Mouse (Mus musculus): ENCODE measurements around the gene Ate1. TPM values are rescaled to one million over a fixed set of nuclear protein-coding genes. Genes with fewer than 3 reads are reported as not detected.
"Not testable (repeated sequence)": the region's sequence is repeated elsewhere in the genome, so short reads cannot be mapped to it uniquely, and the experiment has no call there.

The Ate1 gene
- total RNA-seq, 2 experiments from 2014 or later, result 71.0 to 72.3 TPM

GRCm38 (mm10) chr7:130432141-130432540 lies 88.0 kb downstream of the Ate1 start:
- no peak overlapping the region for H3K4me3 ChIP-seq
- no peak for TF ChIP-seq CTCF (conservative IDR thresholded peaks at IDR 0.05)
- H3K27ac ChIP-seq, result no peak overlapping the region
- no peak for DNase-seq (ENCODE audit: low spot score in 2 of 2)

GRCm38 (mm10) chr7:130426586-130426985 lies 93.6 kb downstream of the Ate1 start:
- no peak for TF ChIP-seq CTCF (conservative IDR thresholded peaks at IDR 0.05)
- 0 out of 2 replicates have a peak overlapping the region, but pooled peaks have one; percentile 20 for H3K27ac ChIP-seq
- no peak overlapping the region for H3K4me3 ChIP-seq
- no peak for DNase-seq (ENCODE audit: low spot score in 2 of 2)

GRCm38 (mm10) chr7:130425991-130426390 lies 94.2 kb downstream of the Ate1 start:
- no peak for DNase-seq (ENCODE audit: low spot score in 2 of 2)
- H3K4me3 ChIP-seq, result no peak overlapping the region
- no peak overlapping the region for H3K27ac ChIP-seq
- TF ChIP-seq CTCF (conservative IDR thresholded peaks at IDR 0.05), result no peak

- DNase-seq (ENCODE audit: low spot score in 2 of 2), result no peak
- Histone ChIP-seq H3K27ac (no peak overlapping the region), H3K4me3 (no peak overlapping the region)
- no peak for TF ChIP-seq CTCF (conservative IDR thresholded peaks at IDR 0.05)
These were observed 100.2 kb downstream of the Ate1 start for GRCm38 (mm10) chr7:130419961-130420360.

DNA sequence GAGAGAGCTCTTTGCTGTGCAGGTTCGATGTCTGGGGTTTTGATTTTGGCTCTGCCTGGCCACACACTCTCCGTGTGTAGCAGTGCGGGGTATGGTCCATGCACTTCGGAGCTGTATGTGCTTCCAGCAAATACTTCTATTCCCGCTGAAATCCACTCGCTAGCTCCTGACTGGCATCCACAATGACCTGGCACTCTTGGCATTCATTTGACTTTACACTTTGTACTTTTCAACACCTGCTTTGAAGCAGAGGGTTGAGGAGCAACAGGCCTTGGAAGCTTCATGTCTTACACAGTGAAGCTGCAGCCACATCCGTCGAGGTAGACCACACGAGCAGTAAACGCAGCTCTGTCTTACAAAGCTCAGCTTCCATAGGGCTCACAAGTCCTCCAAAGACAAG lies 112.5 kb downstream of the Ate1 start:
- TF ChIP-seq CTCF (conservative IDR thresholded peaks at IDR 0.05), result no peak
- Histone ChIP-seq H3K27ac (peak overlapping the region; percentile 33), H3K4me3 (no peak overlapping the region)
- no peak for DNase-seq (ENCODE audit: low spot score in 2 of 2)

- Histone ChIP-seq H3K27ac (no peak overlapping the region), H3K4me3 (no peak overlapping the region)
- DNase-seq (ENCODE audit: low spot score in 2 of 2), result no peak
- no peak for TF ChIP-seq CTCF (conservative IDR thresholded peaks at IDR 0.05)
These were observed 116.8 kb downstream of the Ate1 start for GRCm38 (mm10) chr7:130403346-130403745.

- DNase-seq (ENCODE audit: low spot score in 2 of 2), result no peak
- Histone ChIP-seq H3K4me3 (no peak overlapping the region), H3K27ac (no peak overlapping the region)
- no peak for TF ChIP-seq CTCF (conservative IDR thresholded peaks at IDR 0.05)
These were observed 125.5 kb downstream of the Ate1 start for GRCm38 (mm10) chr7:130394697-130395096.

DNA sequence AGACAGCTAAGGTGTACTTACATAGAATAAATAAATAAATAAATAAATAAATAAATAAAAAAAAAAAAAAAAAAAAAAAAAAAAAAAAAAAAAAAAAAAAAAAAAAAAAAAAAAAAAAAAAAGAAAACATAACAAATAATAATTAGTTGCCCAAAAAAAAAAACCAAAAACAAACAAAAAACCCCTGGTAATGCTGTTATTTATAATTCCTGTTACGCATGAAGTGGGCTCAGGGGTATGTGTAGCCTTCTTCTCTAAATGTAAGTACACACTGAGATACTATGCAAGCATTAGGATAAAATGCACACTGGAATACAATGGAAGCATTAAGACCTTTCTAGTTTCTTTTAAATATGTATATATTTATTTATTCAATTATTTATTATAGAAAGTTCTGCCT lies 130.1 kb downstream of the Ate1 start:
- H3K4me3 ChIP-seq; DNase-seq (ENCODE audit: low spot score in 2 of 2); H3K27ac ChIP-seq: not testable (repeated sequence)

DNA sequence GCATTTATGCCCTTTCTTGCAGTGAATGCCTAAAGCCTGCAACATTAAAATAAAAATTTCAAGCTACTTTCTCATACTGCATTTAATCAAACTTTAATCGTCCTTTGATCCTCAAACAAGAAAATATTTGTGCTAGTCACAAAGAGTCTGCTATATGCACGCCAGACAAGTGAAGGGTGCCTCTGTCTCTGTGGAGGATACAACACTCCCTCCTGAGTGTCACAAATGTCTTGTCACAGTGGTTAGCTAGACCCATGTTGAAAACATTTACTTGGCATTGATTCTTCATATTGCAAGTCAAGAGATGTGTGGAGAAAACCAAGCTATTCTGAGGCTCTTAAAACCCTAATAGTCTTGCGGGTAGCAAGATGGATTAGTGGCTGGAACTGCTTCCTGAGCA lies 133.9 kb downstream of the Ate1 start:
- no peak for TF ChIP-seq CTCF (conservative IDR thresholded peaks at IDR 0.05)
- peak overlapping the region; percentile 67 for H3K27ac ChIP-seq
- no peak overlapping the region for H3K4me3 ChIP-seq
- no peak for DNase-seq (ENCODE audit: low spot score in 2 of 2)

GRCm38 (mm10) chr7:130385732-130386294 lies 134.4 kb downstream of the Ate1 start:
- no peak for DNase-seq (ENCODE audit: low spot score in 2 of 2)
- no peak for TF ChIP-seq CTCF (conservative IDR thresholded peaks at IDR 0.05)
- Histone ChIP-seq H3K27ac (peak overlapping the region; percentile 67), H3K4me3 (no peak overlapping the region)

GRCm38 (mm10) chr7:130382126-130382525 lies 138.0 kb downstream of the Ate1 start:
- Histone ChIP-seq H3K4me3 (no peak overlapping the region), H3K27ac (peak overlapping the region; percentile 75; the same call in 1 of the 2 replicates)
- DNase-seq (ENCODE audit: low spot score in 2 of 2), result no peak

GRCm38 (mm10) chr7:130381387-130381951 lies 138.7 kb downstream of the Ate1 start:
- Histone ChIP-seq H3K4me3 (no peak overlapping the region), H3K27ac (peak overlapping the region; percentile 75)
- DNase-seq (ENCODE audit: low spot score in 2 of 2), result peak; percentile 47 to 54
- TF ChIP-seq CTCF (conservative IDR thresholded peaks at IDR 0.05), result no peak

More at GRCm38 (mm10) chr7:130382126-130382525, 138.0 kb downstream of the Ate1 start:
- TF ChIP-seq CTCF (conservative IDR thresholded peaks at IDR 0.05), result peak; percentile 24; the same call in 1 of the 2 replicates

GRCm38 (mm10) chr7:130380769-130381355 lies 139.3 kb downstream of the Ate1 start:
- peak; percentile 8 to 25 for DNase-seq (ENCODE audit: low spot score in 2 of 2)
- no peak overlapping the region; the same call in 1 of the 2 replicates for H3K4me3 ChIP-seq

GRCm38 (mm10) chr7:130380367-130380766 lies 139.8 kb downstream of the Ate1 start:
- DNase-seq (ENCODE audit: low spot score in 2 of 2), result no peak
- Histone ChIP-seq H3K4me3 (no peak overlapping the region), H3K27ac (peak overlapping the region; percentile 10; the same call in 1 of the 2 replicates)
- no peak for TF ChIP-seq CTCF (conservative IDR thresholded peaks at IDR 0.05)

More at GRCm38 (mm10) chr7:130380769-130381355, 139.3 kb downstream of the Ate1 start:
- H3K27ac ChIP-seq, result peak overlapping the region; percentile 75
- peak; percentile 69 for TF ChIP-seq CTCF (conservative IDR thresholded peaks at IDR 0.05)

Measured in layer of hippocampus, adult 2 months (tissue).